Mouse (Mus musculus): ENCODE results near the gene Tmbim1. TPM values are rescaled to one million over a fixed set of nuclear protein-coding genes. Genes with fewer than 3 reads are reported as not detected.
A peak's percentile ranks its signal among the peaks of the same experiment; 100 is the strongest.
"Not testable (repeated sequence)": the region's sequence is repeated elsewhere in the genome, so short reads cannot be mapped to it uniquely, and the experiment has no call there.

Tmbim1 gene
- polyA plus RNA-seq, 1 experiment from 2014 or later: 4.4 TPM

DNA sequence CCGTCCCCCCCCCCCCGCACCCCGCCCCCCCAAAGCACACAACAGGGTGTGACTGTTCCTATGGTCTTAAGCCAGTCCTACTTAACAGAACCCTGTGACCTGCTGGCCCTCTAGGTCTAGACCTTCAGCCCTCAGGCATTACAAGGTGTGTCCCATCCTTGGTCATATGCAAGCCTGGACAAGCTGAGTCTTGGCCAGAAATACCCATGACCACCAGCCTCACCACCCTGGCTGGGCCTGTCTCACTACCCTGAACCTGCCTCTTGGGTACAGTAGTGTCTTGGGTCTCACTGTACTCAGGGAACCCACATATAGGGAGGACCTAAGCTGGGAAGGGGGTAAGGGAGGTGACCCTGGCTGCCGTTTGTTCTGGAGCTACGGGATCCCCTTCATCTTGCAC is 32.6 kb upstream of the Tmbim1 start:
- 94% methylated on average over 5 of the region's 5 CpGs for WGBS

DNA sequence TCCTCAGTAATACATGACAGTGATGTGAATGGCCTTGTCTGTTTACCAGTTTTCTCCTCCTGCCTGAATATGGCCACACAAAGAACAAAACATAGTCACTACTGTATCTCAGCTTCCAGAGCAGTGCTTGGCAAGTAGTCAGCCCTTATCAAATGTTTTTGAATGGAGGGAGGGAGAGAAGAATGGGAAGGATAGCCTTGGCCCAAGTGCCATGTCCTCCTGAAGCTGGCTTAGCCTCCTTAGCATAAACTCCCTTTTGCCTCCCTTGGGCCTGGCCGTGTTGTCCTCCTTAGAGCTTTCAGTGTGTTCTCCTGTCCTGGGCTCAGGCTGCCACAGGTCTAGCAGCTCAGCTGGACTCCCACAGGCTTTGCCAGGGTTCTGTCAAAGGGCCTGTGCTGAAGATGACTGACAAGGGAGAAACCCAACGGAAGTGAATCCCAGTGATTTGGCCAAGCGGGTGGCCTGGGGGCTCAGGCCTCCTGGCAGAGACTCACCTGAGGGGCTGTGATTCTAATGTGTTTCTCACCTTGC is 31.9 kb upstream of the Tmbim1 start:
- Histone ChIP-seq H3K9me3 (replicated peaks) (no peaks in the 10 kb centered on the region), H3K27ac (no peak overlapping the region), H3K4me3 (no peak overlapping the region), H3K4me2 (no peak overlapping the region), H3K4me1 (peaks cover 14% of the 10 kb centered on the region), H3K9ac (no peak overlapping the region), H3K27me3 (no peaks in the 10 kb centered on the region), H3K36me3 (ENCODE audit: poor library complexity, severe bottlenecking) (no peaks in the 10 kb centered on the region)
- 86% methylated on average over 3 of the region's 3 CpGs for WGBS
- ATAC-seq: no peak

More for the DNA sequence above, 32.6 kb upstream of the Tmbim1 start:
- no peak overlapping the region for H3K27ac ChIP-seq
- H3K9ac ChIP-seq: no peak overlapping the region
- H3K36me3 ChIP-seq (ENCODE audit: poor library complexity, severe bottlenecking): no peaks in the 10 kb centered on the region
- no peak for ATAC-seq
- H3K4me1 ChIP-seq: peaks cover 12% of the 10 kb centered on the region
- no peak overlapping the region for H3K4me2 ChIP-seq
- no peak overlapping the region for H3K4me3 ChIP-seq
- no peaks in the 10 kb centered on the region for H3K27me3 ChIP-seq
- H3K9me3 ChIP-seq (replicated peaks): no peaks in the 10 kb centered on the region

DNA sequence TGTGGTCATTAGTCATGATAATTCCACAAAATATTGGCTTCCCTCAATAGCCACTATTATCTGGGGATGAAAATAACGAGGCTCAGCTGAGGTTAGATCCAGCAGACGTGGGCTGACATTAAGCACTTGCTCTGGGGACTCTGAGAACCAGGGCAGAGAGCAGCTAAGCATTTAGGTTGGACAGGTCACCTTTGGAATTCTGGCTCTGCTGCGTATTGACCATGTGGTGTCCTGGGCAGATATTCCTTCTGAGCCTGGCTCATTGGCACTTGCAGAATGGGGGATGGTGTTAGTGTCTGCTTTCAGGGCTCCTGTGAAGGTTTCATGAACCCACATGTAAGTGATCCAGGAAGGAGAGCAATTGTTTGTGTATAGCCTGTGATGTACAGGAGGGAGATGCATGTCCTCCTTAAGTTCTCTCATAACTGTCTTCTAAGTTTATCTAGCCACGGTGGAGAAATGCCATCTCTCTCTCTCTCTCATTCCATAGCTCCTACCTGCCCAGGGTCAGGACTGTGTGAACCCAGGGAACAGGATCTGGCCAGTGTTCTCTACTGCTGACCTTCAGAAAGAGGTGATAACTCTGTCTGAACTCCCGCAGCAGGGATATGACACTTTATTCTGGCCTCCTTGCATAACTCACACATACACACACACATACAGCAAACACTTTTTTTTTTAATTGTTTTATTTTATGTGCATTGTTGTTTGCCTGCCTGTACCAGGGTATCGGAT is 30.2 kb upstream of the Tmbim1 start:
- Histone ChIP-seq H3K36me3 (ENCODE audit: poor library complexity, severe bottlenecking) (no peaks in the 10 kb centered on the region), H3K27me3 (no peaks in the 10 kb centered on the region), H3K4me2 (no peak overlapping the region), H3K4me1 (peaks cover 14% of the 10 kb centered on the region), H3K27ac (no peak overlapping the region), H3K9me3 (replicated peaks) (no peaks in the 10 kb centered on the region), H3K9ac (no peak overlapping the region), H3K4me3 (no peak overlapping the region)
- ATAC-seq: no peak
- 72% methylated on average over 6 of the region's 6 CpGs for WGBS

DNA sequence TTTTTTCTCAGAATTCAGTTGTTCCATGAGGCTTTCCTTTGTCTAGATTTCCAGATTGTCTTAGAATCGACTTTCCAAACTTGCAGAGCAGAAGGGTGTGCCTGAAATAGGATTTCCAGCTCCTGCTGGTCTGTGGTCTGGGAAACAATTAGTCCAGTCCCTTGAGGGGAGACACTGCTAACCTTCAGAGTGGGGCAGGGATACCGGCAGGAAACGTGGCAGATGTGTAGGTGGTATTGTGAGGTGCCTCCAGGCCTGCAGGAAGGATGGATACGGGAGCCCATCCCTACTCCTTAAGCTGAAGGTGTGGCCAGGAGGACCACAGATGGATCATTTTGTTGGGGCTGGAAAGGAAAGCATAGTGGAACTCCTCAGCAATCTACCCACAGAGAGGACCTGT is 29.6 kb upstream of the Tmbim1 start:
- Histone ChIP-seq H3K4me1 (peaks cover 19% of the 10 kb centered on the region), H3K36me3 (ENCODE audit: poor library complexity, severe bottlenecking) (no peaks in the 10 kb centered on the region), H3K27me3 (no peaks in the 10 kb centered on the region), H3K9me3 (replicated peaks) (no peaks in the 10 kb centered on the region), H3K9ac (no peak overlapping the region), H3K4me2 (no peak overlapping the region), H3K4me3 (no peak overlapping the region), H3K27ac (no peak overlapping the region)
- WGBS: 56% methylated on average over 4 of the region's 4 CpGs
- no peak for ATAC-seq

- Histone ChIP-seq H3K9ac (no peak overlapping the region), H3K4me2 (no peak overlapping the region), H3K27ac (no peak overlapping the region), H3K27me3 (no peaks in the 10 kb centered on the region), H3K36me3 (ENCODE audit: poor library complexity, severe bottlenecking) (no peaks in the 10 kb centered on the region), H3K4me1 (peaks cover 23% of the 10 kb centered on the region), H3K9me3 (replicated peaks) (no peaks in the 10 kb centered on the region), H3K4me3 (no peak overlapping the region)
- 85% methylated on average over 3 of the region's 3 CpGs for WGBS
- no peak for ATAC-seq
Observed at GRCm38 (mm10) chr1:74334607-74335006, 29.2 kb upstream of the Tmbim1 start.

DNA sequence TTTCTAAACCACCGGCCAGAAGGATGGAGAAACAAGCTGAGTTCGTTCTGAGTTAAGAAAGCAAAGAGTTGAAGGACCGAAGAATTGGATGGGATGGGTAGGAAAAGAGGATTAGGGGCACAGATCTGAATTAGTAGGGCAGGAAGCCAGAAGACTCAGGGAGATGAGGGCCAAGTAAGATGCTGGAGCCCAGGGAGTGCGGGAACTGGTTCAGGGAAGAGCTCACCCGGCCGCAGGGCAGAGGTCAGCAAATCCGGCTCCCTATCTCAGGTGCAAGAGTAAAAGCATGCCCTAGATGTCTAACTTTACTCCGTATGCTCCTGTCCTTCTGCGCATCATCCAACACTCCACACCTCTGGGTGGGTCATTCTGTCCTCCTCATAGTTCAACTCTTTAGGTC is 27.5 kb upstream of the Tmbim1 start:
- peak overlapping the region; percentile 49 for H3K4me3 ChIP-seq
- WGBS: 6% methylated on average over 9 of the region's 9 CpGs
- peak; percentile 7 for ATAC-seq

DNA sequence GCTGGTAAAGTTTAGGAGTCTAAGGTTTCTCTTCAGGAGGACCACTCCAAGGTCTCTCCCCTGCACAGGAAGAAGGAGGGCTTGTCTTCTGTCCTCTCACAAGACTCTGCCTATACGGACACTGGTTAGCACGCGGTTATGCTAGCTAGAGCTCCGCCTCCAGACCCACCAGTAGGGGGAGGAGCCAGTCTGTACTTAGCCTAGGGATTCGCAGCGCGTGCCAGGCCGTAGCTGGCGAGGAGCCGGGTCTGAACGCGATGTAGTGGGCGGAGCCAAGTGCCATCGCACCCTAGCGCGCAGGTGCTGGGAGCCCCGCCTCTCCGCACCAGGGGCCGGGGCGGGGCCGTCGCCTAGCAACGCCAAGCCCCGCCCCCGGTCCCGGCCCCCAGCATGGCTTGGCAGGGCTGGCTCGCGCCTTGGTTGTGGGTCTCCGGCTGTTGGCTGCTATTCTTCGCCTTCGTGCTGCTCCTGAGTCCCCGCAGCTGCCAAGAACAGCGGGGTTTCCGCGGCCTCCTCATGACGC is 26.9 kb upstream of the Tmbim1 start:
- WGBS: under 1% methylated on average over 36 of the region's 36 CpGs
- Histone ChIP-seq H3K4me3 (peak overlapping the region; percentile 49), H3K9me3 (replicated peaks) (no peaks in the 10 kb centered on the region), H3K4me1 (peaks cover 24% of the 10 kb centered on the region), H3K27me3 (no peaks in the 10 kb centered on the region), H3K27ac (peak overlapping the region; percentile 79), H3K9ac (peak overlapping the region; percentile 71), H3K36me3 (ENCODE audit: poor library complexity, severe bottlenecking) (peaks cover 10% of the 10 kb centered on the region; the same call in 1 of the 2 replicates), H3K4me2 (peak overlapping the region; percentile 67)
- ATAC-seq: peak; percentile 97

More for the DNA sequence above, 27.5 kb upstream of the Tmbim1 start:
- Histone ChIP-seq H3K27me3 (no peaks in the 10 kb centered on the region), H3K36me3 (ENCODE audit: poor library complexity, severe bottlenecking) (peaks cover 8% of the 10 kb centered on the region; the same call in 1 of the 2 replicates), H3K4me2 (peak overlapping the region; percentile 67), H3K9me3 (replicated peaks) (no peaks in the 10 kb centered on the region), H3K27ac (peak overlapping the region; percentile 79), H3K4me1 (peaks cover 24% of the 10 kb centered on the region), H3K9ac (peak overlapping the region; percentile 71)

DNA sequence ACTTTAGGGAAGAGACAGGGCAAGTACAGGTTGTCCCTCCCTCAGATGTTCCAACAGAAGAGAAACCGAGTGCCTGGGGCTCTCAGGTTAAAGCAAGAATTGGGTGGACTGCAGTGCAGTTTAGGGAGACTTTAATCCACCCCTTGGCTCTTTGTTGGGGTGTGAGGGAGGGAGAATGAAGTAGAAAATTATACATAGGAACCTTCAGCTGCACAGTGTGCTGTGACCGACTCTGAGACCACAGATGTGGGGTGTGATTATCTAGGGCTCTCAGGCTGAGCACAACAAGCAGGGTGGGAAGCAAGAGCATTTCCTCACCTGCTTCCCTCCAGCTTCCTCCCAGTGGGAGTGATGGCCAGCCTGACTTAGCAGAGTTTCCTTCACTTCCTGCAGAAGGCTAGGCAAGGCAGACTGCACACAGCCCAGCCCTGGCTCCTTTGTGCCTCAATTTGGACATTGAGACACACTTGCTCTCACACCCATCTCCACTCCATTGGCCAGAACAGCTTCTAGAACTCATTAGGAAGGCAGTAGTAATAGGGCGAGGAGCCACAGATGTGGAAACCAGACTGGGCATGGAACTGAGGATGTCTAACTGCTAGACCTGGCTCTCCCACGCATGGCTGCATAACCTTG is 25.7 kb upstream of the Tmbim1 start:
- H3K36me3 ChIP-seq (ENCODE audit: poor library complexity, severe bottlenecking): peaks cover 10% of the 10 kb centered on the region; the same call in 1 of the 2 replicates
- 87% methylated on average over 4 of the region's 4 CpGs for WGBS
- no peak for ATAC-seq

GRCm38 (mm10) chr1:74329899-74330431 is 24.5 kb upstream of the Tmbim1 start:
- H3K4me2 ChIP-seq: no peak overlapping the region
- peaks cover 24% of the 10 kb centered on the region for H3K4me1 ChIP-seq
- no peak overlapping the region for H3K27ac ChIP-seq
- H3K9me3 ChIP-seq (replicated peaks): no peaks in the 10 kb centered on the region
- H3K9ac ChIP-seq: no peak overlapping the region
- ATAC-seq: no peak
- no peak overlapping the region for H3K4me3 ChIP-seq
- H3K36me3 ChIP-seq (ENCODE audit: poor library complexity, severe bottlenecking): peaks cover 10% of the 10 kb centered on the region; the same call in 1 of the 2 replicates
- 78% methylated on average over 7 of the region's 7 CpGs for WGBS
- H3K27me3 ChIP-seq: no peaks in the 10 kb centered on the region

More for the DNA sequence above, 25.7 kb upstream of the Tmbim1 start:
- Histone ChIP-seq H3K4me2 (no peak overlapping the region), H3K4me3 (no peak overlapping the region), H3K27me3 (no peaks in the 10 kb centered on the region), H3K4me1 (peaks cover 24% of the 10 kb centered on the region), H3K9me3 (replicated peaks) (no peaks in the 10 kb centered on the region), H3K27ac (peak overlapping the region; percentile 14; the same call in 1 of the 2 replicates), H3K9ac (no peak overlapping the region)

DNA sequence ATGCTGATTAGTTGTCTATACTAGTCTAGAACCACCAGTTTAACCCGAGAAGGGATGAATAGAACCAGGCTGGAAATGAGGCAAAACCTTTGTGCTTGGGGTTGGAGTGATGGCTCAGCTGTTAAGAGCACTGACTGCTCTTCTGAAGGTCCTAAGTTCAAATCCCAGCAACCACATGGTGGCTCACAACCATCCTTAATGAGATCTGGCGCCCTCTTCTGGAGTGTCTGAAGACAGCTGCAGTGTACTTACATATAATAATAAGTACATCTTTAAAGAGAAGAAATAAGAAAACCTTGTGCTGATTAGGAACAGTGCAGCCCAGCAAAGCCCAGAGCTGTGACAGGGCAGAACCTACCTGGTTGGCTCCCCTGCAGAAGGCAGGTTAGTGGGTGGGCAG is 21.5 kb upstream of the Tmbim1 start:
- not testable (repeated sequence) for H3K36me3 ChIP-seq (ENCODE audit: poor library complexity, severe bottlenecking); H3K4me1 ChIP-seq; H3K9ac ChIP-seq; H3K9me3 ChIP-seq (replicated peaks); H3K4me3 ChIP-seq; ATAC-seq; H3K4me2 ChIP-seq; H3K27ac ChIP-seq; H3K27me3 ChIP-seq
- 71% methylated on average over 2 of the region's 2 CpGs for WGBS

DNA sequence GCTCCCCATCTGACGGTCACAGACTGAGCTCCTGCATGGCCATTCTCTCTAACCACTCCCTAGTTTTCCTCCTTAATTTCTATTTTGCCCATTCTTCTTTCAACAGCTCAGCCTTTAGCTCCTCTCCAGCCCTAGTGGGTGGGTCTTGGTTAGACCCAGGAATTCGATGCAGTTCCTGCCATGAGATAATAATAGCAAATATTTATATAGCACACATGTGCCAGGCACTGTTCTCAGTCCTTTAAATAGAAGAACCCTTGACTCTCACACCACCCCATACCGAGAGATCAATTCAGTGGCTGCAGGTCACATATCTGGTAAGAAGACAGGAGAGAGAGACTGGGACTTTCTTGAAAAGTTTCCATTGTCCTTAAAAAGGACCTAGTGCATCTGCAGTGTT is 16.0 kb upstream of the Tmbim1 start:
- H3K36me3 ChIP-seq (ENCODE audit: poor library complexity, severe bottlenecking): no peaks in the 10 kb centered on the region
- H3K27ac ChIP-seq: no peak overlapping the region
- no peak for ATAC-seq
- no peaks in the 10 kb centered on the region for H3K4me1 ChIP-seq
- no peak overlapping the region for H3K4me3 ChIP-seq
- no peaks in the 10 kb centered on the region for H3K27me3 ChIP-seq
- no peak overlapping the region for H3K4me2 ChIP-seq
- 86% methylated on average over 3 of the region's 3 CpGs for WGBS
- no peak overlapping the region for H3K9ac ChIP-seq
- no peaks in the 10 kb centered on the region for H3K9me3 ChIP-seq (replicated peaks)

GRCm38 (mm10) chr1:74318711-74319110 is 13.3 kb upstream of the Tmbim1 start:
- Histone ChIP-seq H3K4me3 (no peak overlapping the region), H3K27ac (no peak overlapping the region), H3K9ac (no peak overlapping the region), H3K27me3 (no peaks in the 10 kb centered on the region), H3K9me3 (replicated peaks) (no peaks in the 10 kb centered on the region), H3K4me1 (no peaks in the 10 kb centered on the region), H3K4me2 (no peak overlapping the region), H3K36me3 (ENCODE audit: poor library complexity, severe bottlenecking) (no peaks in the 10 kb centered on the region)
- ATAC-seq: no peak
- 93% methylated on average over 3 of the region's 3 CpGs for WGBS

All from forebrain, embryonic 13.5 days (tissue).